Mouse (Mus musculus) liver, postnatal 0 days (tissue): Measurements from ENCODE around the gene Cfap43.

ENCODE experiments used
- CTCF ChIP-seq: sonication (generic); IDR thresholded peaks from 2 replicates; pipeline ENCODE4 v1.5.1; 2016; ENCODE audit warnings: antibody characterized with exemption, low read depth
- EP300 ChIP-seq: IDR thresholded peaks from 2 replicates; pipeline ENCODE4 v1.6.1; 2016; ENCODE audit warnings: antibody characterized with exemption, low read depth, mild to moderate bottlenecking

GRCm38 (mm10) chr19:47696411-47696810 lies 222.7 kb downstream of the Cfap43 start:
- TF ChIP-seq EP300 (no peak), CTCF (no peak)
